Mouse (Mus musculus) right cerebral cortex, postnatal 4 days (tissue): ENCODE data around the gene Pdcd4.
A peak's percentile ranks its signal among the peaks of the same experiment; 100 is the strongest.
"Not testable (repeated sequence)": the region's sequence is repeated elsewhere in the genome, so short reads cannot be mapped to it uniquely, and the experiment has no call there.

Experiments used
- DNase-seq: peaks from one replicate; pipeline ENCODE4 v3.0.0-alpha.2; 2022

The Pdcd4 gene

GRCm38 (mm10) chr19:53902739-53903487 is 10.9 kb downstream of the Pdcd4 start:
- peak; percentile 99 for DNase-seq

GRCm38 (mm10) chr19:53903507-53904321 is 11.7 kb downstream of the Pdcd4 start:
- peak; percentile 63 for DNase-seq

GRCm38 (mm10) chr19:53904833-53905480 is 12.9 kb downstream of the Pdcd4 start:
- no peak for DNase-seq

- no peak for DNase-seq
Observed at GRCm38 (mm10) chr19:53906033-53906702, 14.1 kb downstream of the Pdcd4 start.

- not testable (repeated sequence) for DNase-seq
Observed at GRCm38 (mm10) chr19:53906703-53907070, 14.7 kb downstream of the Pdcd4 start.

GRCm38 (mm10) chr19:53914950-53915349 is 22.9 kb downstream of the Pdcd4 start:
- DNase-seq, result no peak

GRCm38 (mm10) chr19:53919541-53919940 is 27.5 kb downstream of the Pdcd4 start:
- DNase-seq, result no peak

- DNase-seq, result not testable (repeated sequence)
Observed at GRCm38 (mm10) chr19:53921996-53922395, 30.0 kb downstream of the Pdcd4 start.

- peak; percentile 48 for DNase-seq
Observed at GRCm38 (mm10) chr19:53925338-53925751, 33.3 kb downstream of the Pdcd4 start.

GRCm38 (mm10) chr19:53926705-53927104 is 34.7 kb downstream of the Pdcd4 start:
- DNase-seq, result no peak

GRCm38 (mm10) chr19:53929218-53929617 is 37.2 kb downstream of the Pdcd4 start:
- no peak for DNase-seq

- DNase-seq, result no peak
Observed at GRCm38 (mm10) chr19:53933050-53933449, 41.0 kb downstream of the Pdcd4 start.

GRCm38 (mm10) chr19:53934046-53934445 is 42.0 kb downstream of the Pdcd4 start:
- no peak for DNase-seq

GRCm38 (mm10) chr19:53939467-53939866 is 47.4 kb downstream of the Pdcd4 start:
- DNase-seq, result no peak

GRCm38 (mm10) chr19:53941139-53941538 is 49.1 kb downstream of the Pdcd4 start:
- no peak for DNase-seq

- DNase-seq, result no peak
Observed at GRCm38 (mm10) chr19:53942342-53942741, 50.3 kb downstream of the Pdcd4 start.

- peak; percentile 97 for DNase-seq
Observed at GRCm38 (mm10) chr19:53943802-53944785, 52.1 kb downstream of the Pdcd4 start, which contains the start of the genes Shoc2 and Bbip1. Gene Shoc2, plus strand, starts transcription at chr19:53944306. Gene Bbip1, minus strand, starts transcription at chr19:53944627.

GRCm38 (mm10) chr19:53944786-53945169 is 52.7 kb downstream of the Pdcd4 start:
- DNase-seq, result no peak

GRCm38 (mm10) chr19:53945171-53946042 is 53.4 kb downstream of the Pdcd4 start:
- DNase-seq, result peak; percentile 40

- DNase-seq, result no peak
Observed at GRCm38 (mm10) chr19:53957513-53957912, 65.5 kb downstream of the Pdcd4 start.

GRCm38 (mm10) chr19:53962511-53962910 is 70.5 kb downstream of the Pdcd4 start:
- no peak for DNase-seq
